Mouse (Mus musculus): ENCODE measurements around the gene Mpp2.

DNA sequence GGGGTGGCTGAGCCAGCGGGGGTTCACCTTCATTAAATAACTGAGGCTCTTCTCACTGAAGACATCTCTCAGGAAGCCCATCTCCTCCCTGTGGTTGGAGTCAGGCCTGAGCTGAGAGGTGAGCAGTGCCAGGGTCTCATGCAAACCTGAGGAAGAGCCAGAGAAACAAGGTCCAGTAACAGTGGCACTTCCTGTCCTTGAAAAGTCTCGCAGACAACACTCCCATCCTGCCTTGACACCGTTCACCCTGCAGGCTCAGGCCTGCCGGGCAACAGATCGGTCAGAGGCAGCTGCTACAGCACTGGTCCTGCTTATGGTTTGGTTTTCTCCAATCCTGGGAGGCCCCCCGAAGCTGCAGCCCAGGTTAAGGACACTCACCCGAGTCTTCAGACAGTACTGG lies 63.0 kb downstream of the Mpp2 start:
- TF ChIP-seq CTCF (IDR thresholded peaks at IDR 0.05; ENCODE audit: extremely low read depth, insufficient read depth, insufficient read length, insufficient replicate concordance) = no peak
- TF ChIP-seq POLR2A (IDR thresholded peaks at IDR 0.05; ENCODE audit: low read depth, low read length) = no peak

All from spleen, adult 2 months (tissue).